In genomic region chr11:32333235-32333634, GRCm38 (mm10) we compare ENCODE assay signal across 24 mouse cellular contexts. TPM values are rescaled to one million over a fixed set of nuclear protein-coding genes. Genes with fewer than 3 reads are reported as not detected.
"Had no signal": no experiment of that assay in that cellular context is flagged by ENCODE, and none has a peak within 500 bp of the region (broad histone marks: within the 10 kb centered on the region; RNA-seq: fewer than 3 reads in every experiment).

No protein-coding gene starts in this region.

- H3K9ac ChIP-seq: limb, embryonic 13.5 days; liver, embryonic 12.5 days; liver, embryonic 15.5 days; lung, embryonic 15.5 days; midbrain, embryonic 12.5 days; midbrain, embryonic 15.5 days; neural tube, embryonic 12.5 days; neural tube, embryonic 15.5 days; stomach, embryonic 15.5 days had no signal

- DNase-seq: kidney, adult 18-20 months; kidney, adult 9 months; kidney, postnatal 14 days; kidney, postnatal 4 days; liver; lung, adult 18-20 months; lung, postnatal 10 days; lung, postnatal 36 days; right cerebral cortex, adult 18-20 months; right cerebral cortex, postnatal 14 days; right cerebral cortex, postnatal 4 days; thymus, postnatal 36 days had no signal

- H3K27me3 ChIP-seq: limb, embryonic 13.5 days; lung, embryonic 15.5 days; midbrain, embryonic 15.5 days; neural tube, embryonic 12.5 days; neural tube, embryonic 15.5 days; stomach, embryonic 15.5 days had no signal

- H3K4me2 ChIP-seq: limb, embryonic 13.5 days; liver, embryonic 12.5 days; liver, embryonic 15.5 days; lung, embryonic 15.5 days; midbrain, embryonic 12.5 days; midbrain, embryonic 15.5 days; neural tube, embryonic 12.5 days; neural tube, embryonic 15.5 days; stomach, embryonic 15.5 days had no signal

- H3K9me3 ChIP-seq: limb, embryonic 10.5 days; limb, embryonic 13.5 days; liver, embryonic 15.5 days; lung, embryonic 15.5 days; midbrain, embryonic 12.5 days; midbrain, embryonic 15.5 days; neural tube, embryonic 12.5 days; neural tube, embryonic 15.5 days; stomach, embryonic 15.5 days had no signal

- H3K4me3 ChIP-seq: limb, embryonic 10.5 days; limb, embryonic 13.5 days; liver, embryonic 12.5 days; liver, embryonic 15.5 days; lung, embryonic 15.5 days; midbrain, embryonic 12.5 days; midbrain, embryonic 15.5 days; neural tube, embryonic 12.5 days; neural tube, embryonic 15.5 days; stomach, embryonic 15.5 days had no signal

- H3K4me1 ChIP-seq: limb, embryonic 10.5 days; limb, embryonic 13.5 days; liver, embryonic 15.5 days; midbrain, embryonic 12.5 days; stomach, embryonic 15.5 days had no signal

- H3K36me3 ChIP-seq: limb, embryonic 10.5 days; limb, embryonic 13.5 days; liver, embryonic 12.5 days; liver, embryonic 15.5 days; lung, embryonic 15.5 days; midbrain, embryonic 12.5 days; midbrain, embryonic 15.5 days; neural tube, embryonic 12.5 days; neural tube, embryonic 15.5 days; stomach, embryonic 15.5 days had no signal

- ATAC-seq: liver, embryonic 12.5 days; midbrain, embryonic 15.5 days had no signal

- H3K27ac ChIP-seq: limb, embryonic 10.5 days; limb, embryonic 13.5 days; liver, embryonic 12.5 days; liver, embryonic 15.5 days; lung, embryonic 15.5 days; midbrain, embryonic 12.5 days; midbrain, embryonic 15.5 days; neural tube, embryonic 12.5 days; neural tube, embryonic 15.5 days; stomach, embryonic 15.5 days had no signal

RNA-seq across cellular contexts. Expression of gene Hbq1a, which starts 33.4 kb away (rescaled TPM):
- polyA plus RNA-seq: limb, embryonic 10.5 days; thymus, postnatal 0 days; urinary bladder, adult 2 months had no signal

RNA-seq across cellular contexts. Expression of gene Hbq1b, which starts 46.5 kb away (rescaled TPM):
- polyA plus RNA-seq: urinary bladder, adult 2 months had no signal
